Mouse (Mus musculus) limb, embryonic 15.5 days (tissue): ENCODE data around the gene Nrap. TPM values are rescaled to one million over a fixed set of nuclear protein-coding genes. Genes with fewer than 3 reads are reported as not detected.

ENCODE experiments used
- ATAC-seq: fragments of 200-750 bp; cut with Nextera tagmentation; 2 replicates; pipeline ENCODE4 v1.8.0; 2017; ENCODE audit warnings: low read depth, moderate TSS enrichment; ENCODE audit not compliant: insufficient number of reproducible peaks, low FRiP score, low TSS enrichment
- H3K27ac ChIP-seq: fragments of 300-500 bp; sonication (generic); 2 replicates; pipeline ENCODE4 v1.5.1; 2015; ENCODE audit warnings: moderate library complexity, mild to moderate bottlenecking, inconsistent platforms
- H3K27me3 ChIP-seq: fragments of 300-500 bp; sonication (generic); 2 replicates; pipeline ENCODE4 v1.6.1; 2015; ENCODE audit warnings: inconsistent platforms
- H3K36me3 ChIP-seq: fragments of 300-500 bp; sonication (generic); 2 replicates; pipeline ENCODE4 v1.6.1; 2015; ENCODE audit warnings: inconsistent platforms
- H3K4me1 ChIP-seq: fragments of 300-500 bp; sonication (generic); 2 replicates; pipeline ENCODE4 v1.6.1; 2015; ENCODE audit warnings: inconsistent platforms
- H3K4me2 ChIP-seq: fragments of 300-500 bp; sonication (generic); 2 replicates; pipeline ENCODE4 v1.6.1; 2015; ENCODE audit warnings: mild to moderate bottlenecking, inconsistent platforms
- H3K4me3 ChIP-seq: fragments of 300-500 bp; sonication (generic); 2 replicates; pipeline ENCODE4 v1.5.1; 2015; ENCODE audit warnings: mild to moderate bottlenecking, inconsistent platforms
- H3K9ac ChIP-seq: fragments of 300-500 bp; sonication (generic); 2 replicates; pipeline ENCODE4 v1.6.1; 2015; ENCODE audit warnings: inconsistent platforms
- H3K9me3 ChIP-seq: fragments of 300-500 bp; sonication (generic); 2 replicates; pipeline ENCODE4 v1.6.1; 2016; ENCODE audit warnings: inconsistent platforms
- WGBS: fragments of 180-500 bp; shearing (Covaris S2); methylation state at CpG from one replicate; pipeline ENCODE4 v1.1.7; 2015; 5-methylcytosine and 5-hydroxymethylcytosine counted together
- polyA plus RNA-seq: library from polyadenylated mRNA; unstranded; fragments of >200 nt; fragmentation: Nextera tagmentation; extraction: Ambion mirVana; gene quantifications from 2 replicates; pipeline ENCODE4 v1.2.1, GENCODE M21; 2015

Nrap gene
- polyA plus RNA-seq: 2.7 and 8.6 TPM in 2 replicates

GRCm38 (mm10) chr19:56389879-56390278, at the start of gene Nrap:
Gene Nrap, minus strand, starts transcription at chr19:56390037.
- WGBS: 73% methylated on average over 11 of the region's 11 CpGs
- Histone ChIP-seq H3K27ac (no peak within 1 kb of the TSS), H3K4me3 (no peak within 1 kb of the TSS), H3K9ac (no peak within 1 kb of the TSS), H3K27me3 (peaks cover under 1% of the 10 kb centered on the region), H3K4me2 (no peak within 1 kb of the TSS), H3K36me3 (no peaks in the 10 kb centered on the region), H3K4me1 (no peaks in the 10 kb centered on the region), H3K9me3 (no peaks in the 10 kb centered on the region)
- ATAC-seq: no peak

DNA sequence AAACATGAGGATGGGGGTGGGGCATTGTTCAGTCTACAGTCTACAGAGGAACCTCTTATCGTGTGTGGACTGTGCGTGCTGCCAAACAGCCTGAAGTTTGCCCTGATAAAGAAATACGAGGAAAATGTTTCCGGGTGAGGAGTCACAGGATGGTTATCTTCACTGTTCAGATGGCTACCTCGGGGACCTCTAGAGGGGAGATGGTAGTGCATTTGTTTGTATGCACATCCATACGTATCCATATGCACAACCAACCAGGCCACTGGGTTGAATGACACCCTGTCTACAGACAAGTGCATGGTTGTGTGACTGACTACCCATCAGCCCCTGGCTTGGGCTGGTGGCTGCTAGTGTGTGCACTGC, 49.2 kb upstream of the Nrap start:
- Histone ChIP-seq H3K4me2 (no peak overlapping the region), H3K9ac (no peak overlapping the region), H3K4me3 (no peak overlapping the region), H3K36me3 (peaks cover 20% of the 10 kb centered on the region; the same call in 1 of the 2 replicates), H3K27me3 (no peaks in the 10 kb centered on the region), H3K9me3 (no peaks in the 10 kb centered on the region), H3K4me1 (no peaks in the 10 kb centered on the region), H3K27ac (no peak overlapping the region)
- ATAC-seq: no peak
- 89% methylated on average over 6 of the region's 6 CpGs for WGBS

- no peak overlapping the region for H3K9ac ChIP-seq
- no peaks in the 10 kb centered on the region for H3K9me3 ChIP-seq
- peaks cover 26% of the 10 kb centered on the region; the same call in 1 of the 2 replicates for H3K36me3 ChIP-seq
- 66% methylated on average over 7 of the region's 7 CpGs for WGBS
- ATAC-seq: no peak
- no peak overlapping the region for H3K4me3 ChIP-seq
- H3K27ac ChIP-seq: 0 out of 2 replicates have a peak overlapping the region, but pooled peaks have one; percentile 43
- no peaks in the 10 kb centered on the region for H3K4me1 ChIP-seq
- H3K27me3 ChIP-seq: no peaks in the 10 kb centered on the region
- no peak overlapping the region for H3K4me2 ChIP-seq
Observed at GRCm38 (mm10) chr19:56438357-56439071, 48.7 kb upstream of the Nrap start.

GRCm38 (mm10) chr19:56436380-56436779, 46.5 kb upstream of the Nrap start:
- H3K4me3 ChIP-seq: no peak overlapping the region
- H3K4me1 ChIP-seq: peaks cover 5% of the 10 kb centered on the region; the same call in 1 of the 2 replicates
- H3K27ac ChIP-seq: no peak overlapping the region
- H3K27me3 ChIP-seq: no peaks in the 10 kb centered on the region
- no peaks in the 10 kb centered on the region for H3K9me3 ChIP-seq
- ATAC-seq: no peak
- H3K9ac ChIP-seq: no peak overlapping the region
- no peak overlapping the region for H3K4me2 ChIP-seq
- 89% methylated on average over 13 of the region's 13 CpGs for WGBS
- H3K36me3 ChIP-seq: peaks cover 26% of the 10 kb centered on the region; the same call in 1 of the 2 replicates

- H3K9me3 ChIP-seq: no peaks in the 10 kb centered on the region
- H3K27me3 ChIP-seq: no peaks in the 10 kb centered on the region
- peaks cover 19% of the 10 kb centered on the region; the same call in 1 of the 2 replicates for H3K36me3 ChIP-seq
- H3K4me2 ChIP-seq: no peak overlapping the region
- WGBS: 87% methylated on average over 7 of the region's 7 CpGs
- H3K27ac ChIP-seq: no peak overlapping the region
- ATAC-seq: no peak
- no peak overlapping the region for H3K9ac ChIP-seq
- H3K4me1 ChIP-seq: peaks cover 5% of the 10 kb centered on the region; the same call in 1 of the 2 replicates
- H3K4me3 ChIP-seq: no peak overlapping the region
Observed at GRCm38 (mm10) chr19:56433581-56433980, 43.7 kb upstream of the Nrap start.

- no peak for ATAC-seq
- Histone ChIP-seq H3K4me1 (peaks cover 5% of the 10 kb centered on the region; the same call in 1 of the 2 replicates), H3K4me2 (no peak overlapping the region), H3K27me3 (no peaks in the 10 kb centered on the region), H3K27ac (no peak overlapping the region), H3K4me3 (no peak overlapping the region), H3K36me3 (peaks cover 19% of the 10 kb centered on the region; the same call in 1 of the 2 replicates), H3K9ac (no peak overlapping the region), H3K9me3 (no peaks in the 10 kb centered on the region)
- WGBS: 68% methylated on average over 10 of the region's 10 CpGs
Observed at GRCm38 (mm10) chr19:56432706-56433105, 42.9 kb upstream of the Nrap start.

DNA sequence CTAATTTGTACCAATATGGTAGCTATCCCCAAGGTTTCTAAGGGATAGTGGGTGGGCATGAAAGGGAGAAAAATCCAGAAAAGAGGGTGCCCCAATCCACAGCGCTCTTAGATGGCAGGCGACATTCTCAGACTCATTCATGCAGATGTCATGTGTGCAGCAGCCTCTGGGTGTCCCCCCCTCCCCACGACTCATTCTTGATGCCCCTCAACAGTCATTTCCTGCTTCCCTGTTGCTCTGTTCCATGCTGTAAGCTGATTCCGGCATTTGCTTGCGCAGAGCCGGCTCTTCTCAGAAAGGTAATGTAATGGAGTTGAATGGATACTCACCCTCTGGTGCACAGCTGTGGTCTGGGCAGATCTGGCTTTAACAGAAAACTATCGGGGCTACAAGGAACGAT, 40.5 kb upstream of the Nrap start:
- H3K4me2 ChIP-seq: no peak overlapping the region
- H3K27me3 ChIP-seq: no peaks in the 10 kb centered on the region
- no peaks in the 10 kb centered on the region for H3K9me3 ChIP-seq
- no peak overlapping the region for H3K9ac ChIP-seq
- 55% methylated on average over 8 of the region's 8 CpGs for WGBS
- peaks cover 7% of the 10 kb centered on the region; the same call in 1 of the 2 replicates for H3K4me1 ChIP-seq
- no peak overlapping the region for H3K27ac ChIP-seq
- peaks cover 13% of the 10 kb centered on the region; the same call in 1 of the 2 replicates for H3K36me3 ChIP-seq
- H3K4me3 ChIP-seq: no peak overlapping the region
- no peak for ATAC-seq

DNA sequence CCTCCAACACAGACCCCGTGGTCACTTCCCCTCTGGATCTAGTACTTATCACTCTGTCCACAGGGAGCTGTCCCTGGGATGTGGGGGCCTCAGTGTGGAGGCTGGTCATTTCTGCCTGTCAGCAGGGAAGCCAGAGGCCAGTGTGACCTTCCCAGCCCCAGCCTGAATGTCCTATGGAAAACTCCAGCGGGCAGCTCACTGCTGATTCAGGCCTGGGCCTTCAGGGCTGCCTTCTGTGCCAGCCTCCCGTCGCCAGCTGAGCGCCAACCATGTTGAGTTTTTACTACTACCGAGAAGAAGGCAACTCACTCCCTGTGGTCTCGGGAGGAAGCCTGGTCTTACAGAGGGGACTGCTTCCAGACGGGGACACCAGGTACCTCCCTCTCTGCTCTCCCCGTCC, 35.7 kb upstream of the Nrap start:
- Histone ChIP-seq H3K27me3 (no peaks in the 10 kb centered on the region), H3K4me3 (no peak overlapping the region), H3K27ac (no peak overlapping the region), H3K9ac (no peak overlapping the region), H3K36me3 (no peaks in the 10 kb centered on the region), H3K4me2 (no peak overlapping the region), H3K9me3 (no peaks in the 10 kb centered on the region), H3K4me1 (peaks cover 10% of the 10 kb centered on the region)
- 67% methylated on average over 9 of the region's 9 CpGs for WGBS
- ATAC-seq: no peak

DNA sequence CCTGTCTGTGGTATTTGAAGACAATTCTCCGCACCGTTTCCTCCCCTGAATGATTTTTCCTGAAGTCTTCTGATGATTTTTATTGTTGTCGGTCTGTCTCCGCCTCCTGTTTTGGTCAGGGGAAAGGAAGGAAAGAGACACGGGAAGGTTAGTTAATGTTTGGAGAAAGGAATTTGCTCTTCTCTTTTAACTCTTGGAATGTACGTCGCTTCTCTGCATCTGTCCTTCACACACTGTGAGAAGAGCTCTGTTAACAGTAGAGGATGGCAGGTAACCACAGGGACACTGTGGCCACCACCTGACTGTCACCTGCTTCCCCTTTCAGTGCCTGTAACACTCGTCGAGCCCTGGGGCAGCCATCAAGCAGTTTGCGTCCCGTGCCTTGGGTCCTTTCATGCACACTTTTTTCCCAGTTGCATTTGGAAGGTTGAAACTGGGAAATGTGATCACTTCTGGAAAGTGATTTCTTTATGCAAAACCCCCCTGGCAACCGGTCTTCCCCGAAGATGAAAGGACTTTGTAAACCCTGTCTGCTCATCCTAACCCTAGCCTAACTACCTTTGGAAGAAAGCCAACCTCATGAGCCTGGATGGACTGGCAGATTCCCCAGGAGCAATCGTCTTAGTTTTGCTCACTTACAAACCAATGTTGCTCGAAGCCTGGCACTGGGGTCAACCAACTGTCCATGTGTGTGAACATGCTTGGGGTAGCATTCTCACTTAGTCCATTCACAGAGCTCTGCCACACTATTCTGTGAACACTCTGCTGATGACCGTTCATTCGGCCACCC, 35.0 kb upstream of the Nrap start:
- no peak overlapping the region for H3K4me2 ChIP-seq
- peaks cover 10% of the 10 kb centered on the region for H3K4me1 ChIP-seq
- H3K4me3 ChIP-seq: no peak overlapping the region
- 73% methylated on average over 17 of the region's 17 CpGs for WGBS
- no peaks in the 10 kb centered on the region for H3K27me3 ChIP-seq
- H3K36me3 ChIP-seq: no peaks in the 10 kb centered on the region
- H3K9me3 ChIP-seq: no peaks in the 10 kb centered on the region
- no peak for ATAC-seq
- no peak overlapping the region for H3K27ac ChIP-seq
- H3K9ac ChIP-seq: no peak overlapping the region

GRCm38 (mm10) chr19:56423370-56423769, 33.5 kb upstream of the Nrap start:
- H3K4me3 ChIP-seq: no peak overlapping the region
- H3K4me2 ChIP-seq: no peak overlapping the region
- no peaks in the 10 kb centered on the region for H3K36me3 ChIP-seq
- WGBS: 40% methylated on average over 12 of the region's 12 CpGs
- H3K27ac ChIP-seq: no peak overlapping the region
- peaks cover 10% of the 10 kb centered on the region for H3K4me1 ChIP-seq
- no peaks in the 10 kb centered on the region for H3K9me3 ChIP-seq
- ATAC-seq: no peak
- H3K27me3 ChIP-seq: no peaks in the 10 kb centered on the region
- H3K9ac ChIP-seq: no peak overlapping the region

DNA sequence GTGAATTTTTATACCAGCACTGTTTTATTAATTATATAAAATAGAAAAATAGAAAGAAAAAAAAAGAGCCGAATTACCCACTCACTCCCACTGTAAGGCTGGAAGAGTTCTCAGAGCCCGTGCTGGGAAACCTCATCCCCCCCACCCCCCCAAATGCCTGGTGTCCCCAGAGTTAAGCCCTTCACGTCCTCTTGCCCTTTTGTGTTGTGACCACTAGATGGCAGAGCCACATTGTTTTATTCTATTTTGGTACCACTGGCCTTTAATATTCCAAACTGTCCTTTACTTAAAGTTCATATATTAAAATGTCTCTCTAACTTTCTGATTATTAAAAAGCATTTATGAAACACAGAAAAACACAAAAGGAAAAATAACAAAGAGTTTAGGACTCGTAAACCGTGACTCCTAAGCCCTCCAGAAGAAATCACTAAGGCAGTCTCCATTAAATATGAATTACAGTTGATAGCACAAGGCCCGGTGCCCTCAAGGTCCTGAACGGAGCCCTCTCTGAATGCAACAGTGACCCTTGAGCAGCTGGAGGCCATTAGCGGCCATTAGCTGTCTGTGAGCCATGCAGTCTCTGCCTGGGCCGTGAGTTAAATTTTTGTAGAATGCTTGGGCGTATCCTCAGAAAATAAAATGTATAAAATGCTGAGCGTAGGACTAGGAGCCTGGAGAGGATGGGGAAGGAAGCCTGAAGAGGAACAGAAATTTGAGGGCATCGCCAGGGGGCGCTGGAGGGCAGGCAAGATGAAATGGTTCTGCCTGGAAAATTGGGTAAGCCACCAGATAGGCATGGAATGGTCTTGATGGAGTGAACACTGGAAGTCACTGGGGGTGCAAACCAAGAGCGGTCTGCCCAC, 32.9 kb upstream of the Nrap start:
- H3K27me3 ChIP-seq: no peaks in the 10 kb centered on the region
- H3K36me3 ChIP-seq: no peaks in the 10 kb centered on the region
- H3K4me2 ChIP-seq: no peak overlapping the region
- 25% methylated on average over 14 of the region's 14 CpGs for WGBS
- no peak overlapping the region for H3K9ac ChIP-seq
- ATAC-seq: no peak
- no peaks in the 10 kb centered on the region for H3K9me3 ChIP-seq
- H3K4me1 ChIP-seq: peaks cover 10% of the 10 kb centered on the region
- peak overlapping the region; percentile 65 for H3K27ac ChIP-seq
- no peak overlapping the region for H3K4me3 ChIP-seq
